Mouse (Mus musculus) 416B (cell line): ENCODE data around the gene Fn1.
A peak's percentile ranks its signal among the peaks of the same experiment; 100 is the strongest.

Source experiments
- DNase-seq: peaks from one replicate; pipeline ENCODE4 v3.0.0; 2011; ENCODE audit warnings: low read depth

Gene Fn1

DNA sequence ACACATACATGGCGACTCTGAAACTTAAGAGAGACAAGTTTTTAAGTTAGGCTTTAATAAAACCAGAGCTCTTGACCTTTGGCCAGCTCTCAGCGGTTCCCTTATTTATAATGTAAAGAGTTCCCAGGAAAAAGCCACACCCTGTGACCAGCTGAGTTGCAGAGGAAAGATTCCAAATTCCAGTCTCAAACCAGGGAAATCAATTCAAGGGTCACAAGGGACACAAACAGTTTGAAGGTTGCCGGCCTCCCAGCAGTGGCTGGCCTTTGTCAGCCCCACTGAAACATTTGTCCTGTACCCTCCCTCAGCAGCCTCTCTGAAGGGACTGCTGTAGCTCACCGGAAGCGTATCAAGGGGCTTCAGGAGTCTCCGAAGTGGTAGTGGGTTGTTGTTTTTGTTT, 2.3 kb downstream of the Fn1 start:
- no peak for DNase-seq

GRCm38 (mm10) chr1:71648166-71648565, 4.8 kb downstream of the Fn1 start:
- DNase-seq, result no peak

DNA sequence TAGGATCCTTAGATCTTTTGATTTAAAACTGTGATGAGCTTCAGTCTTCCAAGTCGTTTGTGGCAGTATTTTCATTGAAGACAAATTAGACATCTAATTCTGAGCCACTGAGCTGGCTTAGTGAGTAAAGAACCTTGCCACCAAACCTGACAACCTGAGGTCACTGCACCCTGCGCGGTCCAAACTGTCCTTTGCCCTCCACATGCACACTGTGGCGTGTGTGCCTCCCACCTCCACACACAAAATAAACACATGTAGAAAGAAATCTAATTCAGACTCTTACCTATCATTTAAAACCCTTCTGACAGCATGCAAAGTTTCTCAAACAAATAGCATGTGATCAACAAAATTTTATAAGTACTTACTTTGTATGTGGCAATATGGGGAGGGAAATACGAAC, 6.2 kb downstream of the Fn1 start:
- DNase-seq, result no peak

DNA sequence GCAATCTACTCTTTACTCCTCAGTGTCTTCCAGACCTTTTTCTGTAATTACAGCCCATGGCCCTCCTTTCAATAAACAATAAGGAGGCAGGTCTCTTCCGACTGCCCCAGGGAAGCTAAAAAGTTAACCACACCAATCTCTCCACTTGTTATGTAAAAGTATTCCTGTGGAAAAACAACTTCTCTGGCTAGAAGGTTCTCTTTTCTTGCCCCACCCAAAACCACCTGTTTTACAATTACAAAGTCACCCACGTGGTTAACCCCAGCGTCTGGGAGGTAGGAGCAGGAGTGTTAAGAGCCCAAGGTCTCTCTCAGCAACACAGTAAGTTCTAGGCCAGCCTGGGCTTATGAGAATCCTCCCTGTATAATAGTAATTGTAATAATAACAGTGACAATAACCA, 7.0 kb downstream of the Fn1 start:
- DNase-seq, result no peak

DNA sequence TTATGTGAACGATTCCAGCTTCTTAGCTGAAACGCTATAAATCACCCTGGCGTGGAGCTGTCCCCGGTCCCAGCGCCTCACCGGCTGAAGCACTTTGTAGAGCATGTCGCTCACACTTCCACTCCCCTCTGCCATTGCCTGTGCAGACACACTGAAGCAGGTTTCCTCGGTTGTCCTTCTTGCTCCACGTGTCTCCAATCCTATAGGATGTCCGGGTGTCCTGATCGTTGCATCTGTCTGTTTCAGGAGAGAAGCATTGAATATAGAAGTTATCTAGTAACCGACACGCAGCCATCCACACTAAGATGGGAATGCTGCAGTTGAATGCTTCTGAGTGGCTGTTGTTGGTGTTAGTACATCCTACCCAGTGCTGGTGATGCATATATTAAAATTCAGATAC, 7.5 kb downstream of the Fn1 start:
- no peak for DNase-seq

GRCm38 (mm10) chr1:71642794-71643193, 10.2 kb downstream of the Fn1 start:
- DNase-seq, result no peak

GRCm38 (mm10) chr1:71641206-71641605, 11.8 kb downstream of the Fn1 start:
- DNase-seq, result no peak

GRCm38 (mm10) chr1:71640157-71640556, 12.8 kb downstream of the Fn1 start:
- no peak for DNase-seq

DNA sequence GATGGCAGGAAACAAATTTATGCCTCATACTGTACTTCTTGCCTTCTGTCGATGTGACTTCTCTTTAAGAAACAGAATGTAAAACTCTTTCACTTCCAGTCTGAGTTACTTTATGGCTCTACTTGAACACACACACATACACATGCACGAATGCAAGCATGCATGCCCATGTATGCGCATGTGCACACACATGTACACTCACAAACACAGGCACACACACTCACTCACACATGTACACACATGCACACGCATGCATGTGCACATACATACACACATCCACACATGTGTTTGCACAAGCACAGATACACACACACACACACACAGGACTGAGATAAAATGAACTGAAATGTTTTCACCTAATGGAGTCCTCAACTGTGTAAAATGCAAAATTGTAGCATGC, 16.3 kb downstream of the Fn1 start:
- DNase-seq, result no peak

GRCm38 (mm10) chr1:71636116-71636515, 16.9 kb downstream of the Fn1 start:
- no peak for DNase-seq

DNA sequence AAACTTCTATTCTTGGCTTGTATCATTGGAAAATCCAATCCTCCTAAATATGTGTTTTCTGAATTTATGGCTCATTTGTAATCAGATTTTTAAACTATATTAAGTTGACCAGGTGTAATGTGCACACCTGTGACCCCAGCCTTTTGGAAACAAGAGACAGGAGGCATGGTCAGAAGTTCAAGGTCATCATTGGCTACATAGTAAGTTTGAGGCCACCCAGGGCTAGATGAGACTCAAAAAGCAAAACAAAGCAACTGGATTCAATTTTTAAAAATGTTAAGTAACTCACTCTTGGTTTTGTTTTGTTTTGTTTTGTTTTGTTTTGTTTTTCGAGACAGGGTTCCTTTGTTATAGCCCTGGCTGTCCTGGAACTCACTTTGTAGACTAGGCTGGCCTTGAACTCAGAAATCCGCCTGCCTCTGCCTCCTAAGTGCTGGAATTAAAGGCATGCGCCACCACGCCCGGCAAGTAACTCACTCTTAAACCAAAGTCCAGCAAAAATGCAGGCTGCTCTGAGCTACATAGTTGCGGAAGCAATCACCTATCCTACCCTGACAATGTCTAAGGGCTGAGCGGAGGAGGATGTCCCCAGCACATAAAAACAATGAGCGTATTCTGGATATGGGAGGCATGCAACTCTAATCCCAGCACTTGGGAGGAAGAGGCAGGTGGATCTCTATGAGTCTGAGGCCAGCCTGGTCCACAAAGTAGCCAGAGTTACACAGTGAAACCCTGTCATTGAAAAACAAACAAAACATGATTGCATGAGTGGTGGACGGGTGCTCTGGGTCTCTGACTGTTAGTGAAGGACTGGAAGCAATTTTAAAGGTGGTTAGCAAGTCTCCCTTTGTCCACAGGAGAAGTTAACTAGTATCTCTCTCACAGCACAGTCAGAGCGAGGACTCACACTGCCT, 17.6 kb downstream of the Fn1 start:
- DNase-seq, result no peak

- no peak for DNase-seq
Observed at GRCm38 (mm10) chr1:71634471-71634981, 18.5 kb downstream of the Fn1 start.

DNA sequence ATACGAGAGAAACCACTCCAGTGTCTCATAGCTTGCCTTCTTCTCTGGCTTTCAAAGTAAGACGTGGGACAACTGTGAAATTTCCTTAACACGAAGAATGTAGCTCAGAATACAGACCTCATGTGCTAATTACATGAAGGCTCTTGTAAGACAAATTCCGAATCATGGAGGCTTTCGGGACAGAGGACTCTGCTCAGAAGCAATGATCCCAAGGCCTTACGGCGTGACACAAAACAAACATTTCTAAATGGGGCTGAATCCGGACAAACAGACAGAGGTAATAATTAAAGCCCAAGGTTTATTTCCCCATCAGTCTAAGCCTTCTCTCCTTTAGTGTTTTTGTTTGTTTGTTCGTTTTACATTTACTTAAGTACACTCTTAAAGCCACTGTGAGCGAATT, 20.6 kb downstream of the Fn1 start:
- no peak for DNase-seq

DNA sequence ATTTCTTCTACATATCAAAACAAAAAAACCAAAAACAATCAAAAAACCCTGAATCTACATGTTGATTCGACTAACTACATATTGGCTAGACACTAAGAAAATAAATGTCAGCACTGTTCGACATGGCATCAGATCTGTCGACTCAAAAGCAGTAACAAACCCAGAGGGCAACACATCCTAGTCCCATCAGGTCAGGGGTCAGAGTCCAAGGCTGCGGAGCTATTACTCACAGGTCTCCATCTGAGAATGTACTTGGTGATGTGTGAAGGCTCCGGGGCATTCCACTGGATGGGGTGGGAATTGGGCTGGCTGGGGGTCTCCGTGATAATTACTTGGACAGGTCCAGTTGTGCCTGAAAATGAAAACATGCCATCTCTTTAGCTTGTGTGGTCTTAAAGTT, 21.2 kb downstream of the Fn1 start:
- no peak for DNase-seq

DNA sequence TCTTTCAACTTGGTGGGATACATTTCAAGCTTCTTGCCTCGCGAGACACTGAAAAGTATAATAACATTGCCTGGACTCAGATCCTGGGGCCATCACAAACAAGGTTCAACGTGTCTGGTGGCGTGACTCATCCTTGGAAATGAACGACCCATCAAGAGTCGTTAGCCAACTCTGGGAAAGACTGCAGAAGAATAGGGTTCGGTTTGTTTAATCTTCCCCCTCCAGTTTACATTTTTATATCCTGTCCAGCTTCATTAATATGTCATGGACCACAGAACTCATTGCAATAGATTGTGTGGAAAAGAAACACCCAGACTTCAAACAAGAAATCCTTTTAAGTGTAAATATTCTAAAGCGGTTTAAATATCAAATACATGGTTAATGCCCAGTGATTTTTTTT, 22.8 kb downstream of the Fn1 start:
- DNase-seq, result no peak

DNA sequence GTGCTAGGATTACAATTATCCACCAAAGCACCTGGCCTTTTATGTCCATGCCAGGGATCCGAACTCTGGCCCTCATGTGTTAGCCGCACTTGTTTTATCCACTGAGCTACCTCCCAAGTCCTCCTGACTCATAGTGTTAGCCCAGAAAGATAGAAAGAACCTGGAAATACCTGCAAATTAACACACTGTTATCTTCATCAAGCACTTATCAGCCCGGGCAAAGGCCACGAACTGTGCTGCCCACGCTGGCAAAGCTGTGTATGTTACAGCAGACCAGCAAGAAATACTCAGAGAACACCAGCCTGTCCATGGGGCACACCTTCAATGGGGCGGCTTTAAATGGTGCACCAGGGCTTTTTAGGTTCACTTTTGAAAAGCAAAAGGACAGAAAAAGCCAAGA, 29.4 kb downstream of the Fn1 start:
- no peak for DNase-seq

- DNase-seq, result peak; percentile 3
Observed at GRCm38 (mm10) chr1:71621526-71621925, 31.5 kb downstream of the Fn1 start.

DNA sequence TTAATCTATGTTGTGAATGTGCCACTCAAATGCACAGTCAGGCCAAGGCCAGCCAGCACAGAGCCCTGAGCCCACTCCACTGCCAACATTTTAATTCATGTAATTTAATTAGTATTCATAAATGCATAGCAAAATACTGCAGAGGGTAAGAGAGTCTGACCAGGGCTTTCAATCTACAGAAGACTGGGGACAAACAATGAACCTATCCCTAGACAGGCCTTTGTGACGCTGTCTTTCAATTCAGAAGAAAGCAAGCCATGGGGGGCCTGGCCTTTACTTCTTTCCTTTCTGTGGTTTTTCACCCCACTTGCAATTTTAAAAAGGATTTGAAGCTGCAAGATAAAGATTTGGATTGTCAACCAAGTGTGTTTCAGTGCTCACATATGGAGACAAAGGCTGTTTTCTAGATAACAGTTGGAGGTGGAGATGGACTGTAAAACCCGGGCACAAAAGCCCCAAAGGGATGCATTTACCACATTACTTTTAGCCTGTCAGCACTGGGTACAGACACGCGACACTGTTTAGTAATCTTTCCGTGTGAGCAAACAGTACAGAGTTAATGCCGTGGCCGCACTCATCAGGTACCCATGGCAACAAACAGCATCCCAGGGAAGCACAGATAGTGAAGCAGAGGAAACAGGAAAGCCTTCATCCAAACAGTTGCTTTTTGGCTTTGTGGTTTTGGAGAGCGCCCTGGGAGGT, 38.3 kb downstream of the Fn1 start:
- no peak for DNase-seq

DNA sequence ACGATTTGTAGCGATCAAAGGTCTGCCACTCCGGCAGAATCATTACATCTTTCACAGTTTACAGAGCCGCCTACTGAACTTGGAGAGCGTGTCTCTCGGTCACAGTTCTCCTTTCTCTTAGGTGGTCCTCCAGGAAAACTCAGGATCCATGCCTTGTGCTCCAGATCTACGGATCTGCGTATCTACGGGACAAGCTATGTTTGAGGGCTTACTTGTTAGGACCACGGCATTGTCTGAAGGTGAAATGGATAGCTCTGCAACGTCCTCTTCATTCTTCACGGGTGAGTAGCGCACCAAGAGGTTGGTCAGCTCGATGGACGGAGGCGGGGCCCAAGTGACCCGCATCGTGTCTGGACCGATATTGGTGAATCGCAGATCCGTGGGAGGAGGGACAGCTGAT, 40.7 kb downstream of the Fn1 start:
- no peak for DNase-seq

DNA sequence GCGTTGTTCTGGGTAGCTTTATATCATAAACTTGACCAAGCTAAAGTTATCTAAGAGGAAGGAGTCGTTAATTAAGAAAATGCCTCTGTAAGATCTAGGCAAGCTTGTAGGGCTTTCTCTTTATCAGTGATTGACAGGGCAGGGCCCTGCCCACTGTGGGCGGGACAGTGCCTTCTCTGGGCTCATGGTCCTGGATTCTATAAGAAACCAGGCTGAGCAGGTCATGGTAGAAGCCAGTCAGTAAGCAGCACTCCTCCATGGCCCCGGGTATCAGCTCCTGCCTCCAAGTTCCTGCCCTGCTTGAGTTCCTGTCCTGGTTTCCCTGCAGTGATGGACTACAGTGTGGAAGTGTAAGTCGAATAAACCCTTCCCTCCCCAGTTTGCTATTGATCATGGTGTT, 43.1 kb downstream of the Fn1 start:
- DNase-seq, result no peak

GRCm38 (mm10) chr1:71609057-71609775, 43.8 kb downstream of the Fn1 start:
- no peak for DNase-seq

GRCm38 (mm10) chr1:71606600-71607325, 46.2 kb downstream of the Fn1 start:
- no peak for DNase-seq
